8 mouse cellular contexts compared by ENCODE assay signal in genomic region chr14:120660321-120660781, GRCm38 (mm10).
DNase-seq lines count a peak whose midpoint lies in the region; ATAC-seq and TF ChIP-seq lines count a peak whose summit lies in the region.

No protein-coding gene starts in this region.

- H3K27me3 ChIP-seq in testis, adult 2 months (ENCODE audit: control insufficient read depth, insufficient read depth, low read length): no peaks in the 10 kb centered on the region
- no peaks in the 10 kb centered on the region for H3K27me3 ChIP-seq in intestine, embryonic 15.5 days (replicated peaks)
- no peaks in the 10 kb centered on the region for H3K27me3 ChIP-seq in midbrain, embryonic 16.5 days (ENCODE audit: control insufficient read depth, insufficient read depth, low read depth, low read length)
- H3K27me3 ChIP-seq in forebrain, embryonic 15.5 days: no peaks in the 10 kb centered on the region

- no peak for TF ChIP-seq POLR2A in testis, adult 2 months (IDR thresholded peaks at IDR 0.05; ENCODE audit: control insufficient read depth, low read depth, low read length)

- H3K4me3 ChIP-seq in testis, adult 2 months (ENCODE audit: control insufficient read depth, low read depth, low read length): no peak overlapping the region
- no peak overlapping the region for H3K4me3 ChIP-seq in intestine, embryonic 15.5 days (replicated peaks)
- no peak overlapping the region for H3K4me3 ChIP-seq in midbrain, embryonic 16.5 days (ENCODE audit: low read depth, low read length)
- no peak overlapping the region for H3K4me3 ChIP-seq in forebrain, embryonic 15.5 days

- H3K36me3 ChIP-seq in testis, adult 2 months (ENCODE audit: control insufficient read depth, insufficient read depth, low read length): no peaks in the 10 kb centered on the region
- H3K36me3 ChIP-seq in intestine, embryonic 15.5 days: no peaks in the 10 kb centered on the region
- H3K36me3 ChIP-seq in midbrain, embryonic 16.5 days (ENCODE audit: control insufficient read depth, insufficient read depth, low read length): no peaks in the 10 kb centered on the region
- no peaks in the 10 kb centered on the region for H3K36me3 ChIP-seq in forebrain, embryonic 15.5 days

- no peak overlapping the region for H3K9ac ChIP-seq in intestine, embryonic 15.5 days
- no peak overlapping the region for H3K9ac ChIP-seq in midbrain, embryonic 16.5 days (ENCODE audit: low read depth, low read length)
- no peak overlapping the region for H3K9ac ChIP-seq in forebrain, embryonic 15.5 days (replicated peaks)

- no peak overlapping the region for H3K4me2 ChIP-seq in intestine, embryonic 15.5 days (replicated peaks)
- no peak overlapping the region for H3K4me2 ChIP-seq in midbrain, embryonic 16.5 days (ENCODE audit: low read length)
- H3K4me2 ChIP-seq in forebrain, embryonic 15.5 days (replicated peaks): no peak overlapping the region

- ATAC-seq in intestine, embryonic 15.5 days: peak; percentile 82
- no peak for ATAC-seq in midbrain, embryonic 16.5 days
- no peak for ATAC-seq in forebrain, embryonic 15.5 days (replicated peaks)

- WGBS in intestine, embryonic 15.5 days: 49% methylated on average over 6 of the region's 6 CpGs
- 78% methylated on average over 6 of the region's 6 CpGs for WGBS in midbrain, embryonic 16.5 days
- 77% methylated on average over 6 of the region's 6 CpGs for WGBS in forebrain, embryonic 15.5 days

- no peaks in the 10 kb centered on the region for H3K4me1 ChIP-seq in testis, adult 2 months (ENCODE audit: control insufficient read depth, insufficient read depth, low read length)
- H3K4me1 ChIP-seq in intestine, embryonic 15.5 days (replicated peaks): no peaks in the 10 kb centered on the region; the same call in 1 of the 2 replicates
- no peaks in the 10 kb centered on the region for H3K4me1 ChIP-seq in midbrain, embryonic 16.5 days (ENCODE audit: control insufficient read depth, insufficient read depth, low read length)
- H3K4me1 ChIP-seq in forebrain, embryonic 15.5 days: no peaks in the 10 kb centered on the region

- no peak for DNase-seq in testis, postnatal 14 days (ENCODE audit: low spot score)
- peak; percentile 59 to 70 for DNase-seq in cerebellum, postnatal 14 days
- DNase-seq in left cerebral cortex, postnatal 10 days (ENCODE audit: extremely low spot score in 1 of 2, low spot score in 2 of 2): peak; percentile 48 to 68
- DNase-seq in ovary, postnatal 14 days (ENCODE audit: low spot score): peak; percentile 45

- TF ChIP-seq CTCF in testis, adult 2 months (IDR thresholded peaks at IDR 0.05; ENCODE audit: control insufficient read depth, insufficient read depth, insufficient replicate concordance, low read depth, low read length): peak; percentile 71; the same call in 1 of the 2 replicates

- intact Hi-C loops in left cerebral cortex, postnatal 10 days (cut with DNase I): loop anchor here (10.0 kb wide), 2 partner anchors 256 to 576 kb away; no protein-coding TSS in a partner anchor

- no peaks in the 10 kb centered on the region for H3K9me3 ChIP-seq in intestine, embryonic 15.5 days
- H3K9me3 ChIP-seq in midbrain, embryonic 16.5 days (replicated peaks; ENCODE audit: control insufficient read depth, low read length, poor library complexity, severe bottlenecking): no peaks in the 10 kb centered on the region
- no peaks in the 10 kb centered on the region for H3K9me3 ChIP-seq in forebrain, embryonic 15.5 days

- no peak overlapping the region for H3K27ac ChIP-seq in testis, adult 2 months (ENCODE audit: control insufficient read depth, insufficient read depth, low read depth, low read length)
- no peak overlapping the region for H3K27ac ChIP-seq in intestine, embryonic 15.5 days
- no peak overlapping the region for H3K27ac ChIP-seq in midbrain, embryonic 16.5 days (ENCODE audit: low read length)
- no peak overlapping the region for H3K27ac ChIP-seq in forebrain, embryonic 15.5 days (replicated peaks)
